Mouse (Mus musculus) layer of hippocampus, adult 6 months (tissue): ENCODE measurements around the gene Vmn1r137. TPM values are rescaled to one million over a fixed set of nuclear protein-coding genes. Genes with fewer than 3 reads are reported as not detected.

Experiments used
- long read RNA-seq, 2 experiments: library from polyadenylated mRNA; unstranded; transcript quantifications; one replicate each; pipeline ENCODE4 v2.0.0; 2019 to 2020
- polyA plus RNA-seq: library from polyadenylated mRNA; unstranded; fragments of <200 nt; fragmentation: Nextera tagmentation; gene quantifications from 2 replicates; pipeline ENCODE4 v1.2.3, GENCODE M21; 2021

Gene Vmn1r137
- not detected in 2 replicates for polyA plus RNA-seq
- long read RNA-seq, experiment 1 = 0 reads
- long read RNA-seq, experiment 2 = 0 reads

GRCm38 (mm10) chr7:21994287-21994686 lies at the start of gene Vmn1r137:
TSS of gene Vmn1r137 (plus strand) at chr7:21994587.

DNA sequence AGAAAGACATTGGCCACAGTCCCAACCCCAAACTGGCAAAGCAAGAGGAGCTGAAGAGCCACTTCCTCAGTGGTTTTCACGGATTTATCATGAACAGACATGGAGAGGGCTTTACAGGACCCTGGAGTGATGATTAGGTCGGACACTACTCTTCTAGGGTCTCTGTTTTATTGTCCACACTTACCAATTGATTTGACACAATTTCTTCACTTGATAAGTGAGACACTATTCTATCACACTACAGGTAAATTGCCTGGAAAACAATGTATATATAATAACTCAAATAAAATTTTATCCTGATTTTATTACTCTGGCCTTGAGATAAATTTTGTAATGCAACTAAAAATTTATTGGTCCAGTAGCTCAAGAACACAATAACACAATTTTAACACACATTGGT lies 34.4 kb downstream of the Vmn1r137 start, which contains the start of gene Vmn1r138:
Vmn1r138 (minus strand) TSS at position 101 of the 400 bp plus-strand sequence.

Other genes with a start within 250 kb of the Vmn1r137 start
- gene Gm4175, start 233.1 kb upstream of the Vmn1r137 start, polyA plus RNA-seq = not detected in 2 replicates
- gene Gm4177, start 197.9 kb upstream of the Vmn1r137 start, polyA plus RNA-seq = not detected in 2 replicates
- not detected in 2 replicates for gene Vmn1r135, start 162.2 kb upstream of the Vmn1r137 start, polyA plus RNA-seq
- gene Gm5725, start 150.3 kb upstream of the Vmn1r137 start, polyA plus RNA-seq = not detected in 2 replicates
- not detected in 2 replicates for gene Gm5891, start 73.3 kb upstream of the Vmn1r137 start, polyA plus RNA-seq
- not detected in 2 replicates for gene Vmn1r138, start 34.3 kb downstream of the Vmn1r137 start, polyA plus RNA-seq
- gene Gm6176, start 61.7 kb downstream of the Vmn1r137 start, polyA plus RNA-seq = not detected in 2 replicates
- not detected in 2 replicates for gene Vmn1r139, start 74.5 kb downstream of the Vmn1r137 start, polyA plus RNA-seq
- gene Gm16451, start 123.7 kb downstream of the Vmn1r137 start, polyA plus RNA-seq = not detected in 2 replicates
- not detected in 2 replicates for gene Gm10666, start 140.2 kb downstream of the Vmn1r137 start, polyA plus RNA-seq
- not detected in 2 replicates for gene Vmn1r142, start 169.4 kb downstream of the Vmn1r137 start, polyA plus RNA-seq
- not detected in 2 replicates for gene Vmn1r143, start 194.8 kb downstream of the Vmn1r137 start, polyA plus RNA-seq
- not detected in 2 replicates for gene Gm8653, start 206.7 kb downstream of the Vmn1r137 start, polyA plus RNA-seq
- not detected in 2 replicates for gene Gm8453, start 234.9 kb downstream of the Vmn1r137 start, polyA plus RNA-seq